Mouse (Mus musculus): ENCODE results near the gene Ttc23l.
"Not testable (repeated sequence)": the region's sequence is repeated elsewhere in the genome, so short reads cannot be mapped to it uniquely, and the experiment has no call there.

The Ttc23l gene

GRCm38 (mm10) chr15:10558465-10558864 is at the start of gene Ttc23l:
Ttc23l (minus strand) TSS chr15:10558668.
- peak; percentile 40 for DNase-seq (ENCODE audit: low read depth, low spot score)

- DNase-seq (ENCODE audit: low read depth, low spot score): no peak
These were observed 40.9 kb upstream of the Ttc23l start for GRCm38 (mm10) chr15:10599413-10599812.

- peak; percentile 83 for DNase-seq (ENCODE audit: low read depth, low spot score)
These were observed 40.1 kb upstream of the Ttc23l start for GRCm38 (mm10) chr15:10598259-10599225.

GRCm38 (mm10) chr15:10596871-10597270 is 38.4 kb upstream of the Ttc23l start:
- no peak for DNase-seq (ENCODE audit: low read depth, low spot score)

- DNase-seq (ENCODE audit: low read depth, low spot score): no peak
These were observed 36.9 kb upstream of the Ttc23l start for GRCm38 (mm10) chr15:10595408-10595807.

GRCm38 (mm10) chr15:10594910-10595309 is 36.4 kb upstream of the Ttc23l start:
- no peak for DNase-seq (ENCODE audit: low read depth, low spot score)

GRCm38 (mm10) chr15:10593094-10593493 is 34.6 kb upstream of the Ttc23l start:
- no peak for DNase-seq (ENCODE audit: low read depth, low spot score)

GRCm38 (mm10) chr15:10586565-10586964 is 28.1 kb upstream of the Ttc23l start:
- DNase-seq (ENCODE audit: low read depth, low spot score): no peak

- DNase-seq (ENCODE audit: low read depth, low spot score): no peak
These were observed 26.1 kb upstream of the Ttc23l start for GRCm38 (mm10) chr15:10584359-10585187.

- peak; percentile 88 for DNase-seq (ENCODE audit: low read depth, low spot score)
These were observed 24.9 kb upstream of the Ttc23l start for GRCm38 (mm10) chr15:10583408-10583807.

- no peak for DNase-seq (ENCODE audit: low read depth, low spot score)
These were observed 20.7 kb upstream of the Ttc23l start for GRCm38 (mm10) chr15:10579159-10579558.

GRCm38 (mm10) chr15:10566486-10566885 is 8.0 kb upstream of the Ttc23l start:
- DNase-seq (ENCODE audit: low read depth, low spot score): no peak

- DNase-seq (ENCODE audit: low read depth, low spot score): peak; percentile 59
These were observed 5.7 kb upstream of the Ttc23l start for GRCm38 (mm10) chr15:10564201-10564600.

- DNase-seq (ENCODE audit: low read depth, low spot score): peak; percentile 71
These were observed 3.8 kb upstream of the Ttc23l start for GRCm38 (mm10) chr15:10562281-10562680.

GRCm38 (mm10) chr15:10560005-10560404 is 1.5 kb upstream of the Ttc23l start:
- no peak for DNase-seq (ENCODE audit: low read depth, low spot score)

- DNase-seq (ENCODE audit: low read depth, low spot score): no peak
These were observed 4.1 kb downstream of the Ttc23l start for GRCm38 (mm10) chr15:10554336-10554735.

GRCm38 (mm10) chr15:10540271-10541088 is 18.0 kb downstream of the Ttc23l start:
- no peak for DNase-seq (ENCODE audit: low read depth, low spot score)

GRCm38 (mm10) chr15:10535969-10536368 is 22.5 kb downstream of the Ttc23l start:
- DNase-seq (ENCODE audit: low read depth, low spot score): no peak

GRCm38 (mm10) chr15:10534591-10534990 is 23.9 kb downstream of the Ttc23l start:
- DNase-seq (ENCODE audit: low read depth, low spot score): no peak

- not testable (repeated sequence) for DNase-seq (ENCODE audit: low read depth, low spot score)
These were observed 25.1 kb downstream of the Ttc23l start for GRCm38 (mm10) chr15:10533361-10533760.

GRCm38 (mm10) chr15:10531352-10531751 is 27.1 kb downstream of the Ttc23l start:
- no peak for DNase-seq (ENCODE audit: low read depth, low spot score)

Measured in ZHBTc4 (cell line).